Mouse (Mus musculus) C2C12 (cell line): ENCODE measurements around the gene Cib4. TPM values are rescaled to one million over a fixed set of nuclear protein-coding genes. Genes with fewer than 3 reads are reported as not detected.
A peak's percentile ranks its signal among the peaks of the same experiment; 100 is the strongest.

Source experiments
- H3K27me3 ChIP-seq: one replicate; pipeline ENCODE4 v1.6.1; 2011; ENCODE audit not compliant: control insufficient read depth, insufficient read depth, insufficient read length
- H3K36me3 ChIP-seq: one replicate; pipeline ENCODE4 v1.6.1; 2011; ENCODE audit not compliant: control insufficient read depth, insufficient read depth
- H3K4me3 ChIP-seq: one replicate; pipeline ENCODE4 v1.5.1; 2011; ENCODE audit warnings: mild to moderate bottlenecking, control low read depth; ENCODE audit not compliant: poor library complexity, insufficient read depth, severe bottlenecking
- H3K79me2 ChIP-seq: one replicate; pipeline ENCODE4 v1.6.1; 2011; ENCODE audit not compliant: control insufficient read depth, insufficient read depth
- H3K79me3 ChIP-seq: one replicate; pipeline ENCODE4 v1.6.1; 2011; ENCODE audit warnings: low read depth, control low read depth
- H3ac ChIP-seq: one replicate; pipeline ENCODE3; 2011; ENCODE audit warnings: low read depth; ENCODE audit not compliant: control insufficient read depth, insufficient read length
- CEBPB ChIP-seq: IDR thresholded peaks from one replicate; pipeline ENCODE4 v1.6.1; 2011; ENCODE audit warnings: low read depth, mild to moderate bottlenecking, control low read depth, moderate library complexity
- CTCF ChIP-seq: IDR thresholded peaks from one replicate; pipeline ENCODE4 v1.5.1; 2011; ENCODE audit not compliant: control insufficient read depth, insufficient read depth, insufficient read length
- FOSL1 ChIP-seq: IDR thresholded peaks from one replicate; pipeline ENCODE4 v1.8.0; 2011; ENCODE audit warnings: mild to moderate bottlenecking, low read length; ENCODE audit not compliant: poor library complexity, insufficient read depth, severe bottlenecking
- MAX ChIP-seq: IDR thresholded peaks from one replicate; pipeline ENCODE4 v1.6.1; 2011; ENCODE audit warnings: mild to moderate bottlenecking, control low read depth
- MYOD1 ChIP-seq: IDR thresholded peaks from one replicate; pipeline ENCODE4 v1.6.1; 2011; ENCODE audit warnings: low read depth; ENCODE audit not compliant: control insufficient read depth, insufficient read length
- MYOG ChIP-seq: IDR thresholded peaks from one replicate; pipeline ENCODE4 v1.6.1; 2011; ENCODE audit not compliant: control insufficient read depth, insufficient read length; ENCODE audit errors: extremely low read depth
- USF1 ChIP-seq: IDR thresholded peaks from one replicate; pipeline ENCODE4 v1.6.1; 2011; ENCODE audit warnings: low read depth, mild to moderate bottlenecking, control low read depth, moderate library complexity
- polyA plus RNA-seq: library from polyadenylated mRNA; unstranded; fragments of >200 nt; fragmentation: generic; extraction: Trizol; gene quantifications from one replicate; pipeline ENCODE4 v1.2.1, GENCODE M21; 2012; ENCODE audit warnings: missing spikeins

The Cib4 gene
- polyA plus RNA-seq, 1 experiment, result not detected

GRCm38 (mm10) chr5:30484591-30484990 is 61.0 kb downstream of the Cib4 start:
- no peaks in the 10 kb centered on the region for H3K79me3 ChIP-seq
- no peaks in the 10 kb centered on the region for H3K79me2 ChIP-seq
- no peak overlapping the region for H3K4me3 ChIP-seq
- peaks cover 66% of the 10 kb centered on the region for H3K27me3 ChIP-seq
- no peak overlapping the region for H3ac ChIP-seq
- no peaks in the 10 kb centered on the region for H3K36me3 ChIP-seq
- TF ChIP-seq USF1 (no peak), CTCF (no peak), MYOD1 (no peak), CEBPB (no peak), MYOG (no peak), MAX (no peak), FOSL1 (no peak)

GRCm38 (mm10) chr5:30483533-30483932 is 62.1 kb downstream of the Cib4 start:
- peaks cover 65% of the 10 kb centered on the region for H3K27me3 ChIP-seq
- no peak overlapping the region for H3ac ChIP-seq
- TF ChIP-seq CEBPB (no peak), FOSL1 (no peak), CTCF (no peak), MAX (no peak), MYOG (no peak), USF1 (no peak), MYOD1 (no peak)
- H3K4me3 ChIP-seq, result no peak overlapping the region
- H3K79me3 ChIP-seq, result no peaks in the 10 kb centered on the region
- H3K36me3 ChIP-seq, result no peaks in the 10 kb centered on the region
- H3K79me2 ChIP-seq, result no peaks in the 10 kb centered on the region

- Histone ChIP-seq H3K4me3 (no peak overlapping the region), H3K79me2 (no peaks in the 10 kb centered on the region), H3ac (no peak overlapping the region), H3K36me3 (no peaks in the 10 kb centered on the region), H3K79me3 (no peaks in the 10 kb centered on the region), H3K27me3 (peaks cover 60% of the 10 kb centered on the region)
- no peak for TF ChIP-seq MAX
- peak; percentile 57 for TF ChIP-seq CTCF
These were observed 63.3 kb downstream of the Cib4 start for GRCm38 (mm10) chr5:30482319-30482718.

- H3K36me3 ChIP-seq, result no peaks in the 10 kb centered on the region
- TF ChIP-seq MAX (no peak), MYOD1 (no peak), CTCF (peak; percentile 30)
- H3K27me3 ChIP-seq, result peaks cover 57% of the 10 kb centered on the region
- H3K79me3 ChIP-seq, result no peaks in the 10 kb centered on the region
- H3ac ChIP-seq, result no peak overlapping the region
- H3K4me3 ChIP-seq, result no peak overlapping the region
- no peaks in the 10 kb centered on the region for H3K79me2 ChIP-seq
These were observed 69.1 kb downstream of the Cib4 start for GRCm38 (mm10) chr5:30476534-30476933.

- TF ChIP-seq CEBPB (no peak), FOSL1 (no peak), MYOG (no peak), MYOD1 (no peak)
- H3K79me3 ChIP-seq, result no peaks in the 10 kb centered on the region
- H3ac ChIP-seq, result no peak overlapping the region
- no peaks in the 10 kb centered on the region for H3K79me2 ChIP-seq
- no peak overlapping the region for H3K4me3 ChIP-seq
- H3K27me3 ChIP-seq, result peaks cover 70% of the 10 kb centered on the region
- no peaks in the 10 kb centered on the region for H3K36me3 ChIP-seq
These were observed 73.5 kb downstream of the Cib4 start for GRCm38 (mm10) chr5:30472148-30472547.

GRCm38 (mm10) chr5:30470454-30470853 is 75.2 kb downstream of the Cib4 start:
- peaks cover 83% of the 10 kb centered on the region for H3K27me3 ChIP-seq
- no peaks in the 10 kb centered on the region for H3K79me2 ChIP-seq
- no peaks in the 10 kb centered on the region for H3K79me3 ChIP-seq
- no peaks in the 10 kb centered on the region for H3K36me3 ChIP-seq
- no peak overlapping the region for H3K4me3 ChIP-seq
- no peak for TF ChIP-seq MAX
- no peak for TF ChIP-seq MYOG
- no peak for TF ChIP-seq CEBPB
- TF ChIP-seq USF1, result no peak
- no peak for TF ChIP-seq MYOD1
- TF ChIP-seq FOSL1, result no peak
- no peak for TF ChIP-seq CTCF
- H3ac ChIP-seq, result no peak overlapping the region

- Histone ChIP-seq H3K4me3 (no peak overlapping the region), H3K36me3 (no peaks in the 10 kb centered on the region), H3ac (no peak overlapping the region), H3K79me2 (no peaks in the 10 kb centered on the region), H3K27me3 (peaks cover 86% of the 10 kb centered on the region), H3K79me3 (no peaks in the 10 kb centered on the region)
- no peak for TF ChIP-seq MAX
- TF ChIP-seq FOSL1, result no peak
- no peak for TF ChIP-seq USF1
- TF ChIP-seq MYOG, result no peak
- no peak for TF ChIP-seq CEBPB
- TF ChIP-seq CTCF, result no peak
- no peak for TF ChIP-seq MYOD1
These were observed 79.3 kb downstream of the Cib4 start for GRCm38 (mm10) chr5:30466315-30466714.
